Mouse (Mus musculus) cerebellum, adult 2 months (tissue): ENCODE results near the gene Stx5a.

Experiments
- CTCF ChIP-seq: fragments of 200-500 bp; IDR thresholded peaks from 2 replicates; pipeline ENCODE4 v1.5.1; 2011; ENCODE audit warnings: low read depth, mild to moderate bottlenecking, control low read depth, low read length, moderate library complexity, borderline replicate concordance; ENCODE audit not compliant: insufficient read depth
- POLR2A ChIP-seq: fragments of 200-500 bp; IDR thresholded peaks from 2 replicates; pipeline ENCODE4 v1.6.1; 2011; ENCODE audit warnings: low read length, control low read depth, borderline replicate concordance; ENCODE audit not compliant: insufficient read depth

- TF ChIP-seq CTCF: no peak
- TF ChIP-seq POLR2A: peak; percentile 95
Measured at GRCm38 (mm10) chr19:8774086-8774835, 33.0 kb downstream of the Stx5a start, which contains the start of gene Tmem179b.
